Mouse (Mus musculus): ENCODE data around the gene Csnk1g1.

Gene Csnk1g1

GRCm38 (mm10) chr9:65908394-65909300 lies at the start of gene Csnk1g1, which contains the start of gene Trip4:
Gene Csnk1g1, plus strand, starts transcription at chr9:65908924.
Gene Trip4, minus strand, starts transcription at chr9:65908794.
- DNase-seq (ENCODE audit: low spot score in 2 of 2), result peak; percentile 92 to 93

GRCm38 (mm10) chr9:65859656-65860055 lies 49.1 kb upstream of the Csnk1g1 start:
- DNase-seq (ENCODE audit: low spot score in 2 of 2), result no peak

- peak; percentile 89 for DNase-seq (ENCODE audit: low spot score in 2 of 2)
Observed at GRCm38 (mm10) chr9:65884564-65885315, 24.0 kb upstream of the Csnk1g1 start.

- DNase-seq (ENCODE audit: low spot score in 2 of 2), result peak; percentile 70 to 78
Observed at GRCm38 (mm10) chr9:65890143-65890628, 18.5 kb upstream of the Csnk1g1 start, which contains the start of gene Pclaf. Gene Pclaf, plus strand, starts transcription at chr9:65890237.

- peak in 1 of 2 experiments; percentile 21 for DNase-seq (ENCODE audit: low spot score in 2 of 2)
Observed at GRCm38 (mm10) chr9:65891126-65891525, 17.6 kb upstream of the Csnk1g1 start.

GRCm38 (mm10) chr9:65896977-65897376 lies 11.7 kb upstream of the Csnk1g1 start:
- no peak for DNase-seq (ENCODE audit: low spot score in 2 of 2)

GRCm38 (mm10) chr9:65902879-65903278 lies 5.8 kb upstream of the Csnk1g1 start:
- DNase-seq (ENCODE audit: low spot score in 2 of 2), result no peak

- no peak for DNase-seq (ENCODE audit: low spot score in 2 of 2)
Observed at GRCm38 (mm10) chr9:65903419-65903818, 5.3 kb upstream of the Csnk1g1 start.

- DNase-seq (ENCODE audit: low spot score in 2 of 2), result peak; percentile 51 to 58
Observed at GRCm38 (mm10) chr9:65909301-65909801, 627 bp downstream of the Csnk1g1 start.

- no peak for DNase-seq (ENCODE audit: low spot score in 2 of 2)
Observed at GRCm38 (mm10) chr9:65909837-65910236, 1.1 kb downstream of the Csnk1g1 start.

GRCm38 (mm10) chr9:65913976-65914375 lies 5.3 kb downstream of the Csnk1g1 start:
- DNase-seq (ENCODE audit: low spot score in 2 of 2), result no peak

GRCm38 (mm10) chr9:65917015-65917414 lies 8.3 kb downstream of the Csnk1g1 start:
- no peak for DNase-seq (ENCODE audit: low spot score in 2 of 2)

GRCm38 (mm10) chr9:65928456-65928855 lies 19.7 kb downstream of the Csnk1g1 start:
- no peak for DNase-seq (ENCODE audit: low spot score in 2 of 2)

- DNase-seq (ENCODE audit: low spot score in 2 of 2), result no peak
Observed at GRCm38 (mm10) chr9:65929826-65930225, 21.1 kb downstream of the Csnk1g1 start.

GRCm38 (mm10) chr9:65937566-65937965 lies 28.8 kb downstream of the Csnk1g1 start:
- no peak for DNase-seq (ENCODE audit: low spot score in 2 of 2)

- DNase-seq (ENCODE audit: low spot score in 2 of 2), result no peak
Observed at GRCm38 (mm10) chr9:65951082-65951587, 42.4 kb downstream of the Csnk1g1 start.

- no peak for DNase-seq (ENCODE audit: low spot score in 2 of 2)
Observed at GRCm38 (mm10) chr9:65970009-65970408, 61.3 kb downstream of the Csnk1g1 start.

GRCm38 (mm10) chr9:65973206-65973605 lies 64.5 kb downstream of the Csnk1g1 start:
- no peak for DNase-seq (ENCODE audit: low spot score in 2 of 2)

GRCm38 (mm10) chr9:65975886-65976285 lies 67.2 kb downstream of the Csnk1g1 start:
- DNase-seq (ENCODE audit: low spot score in 2 of 2), result no peak

GRCm38 (mm10) chr9:65982841-65983240 lies 74.1 kb downstream of the Csnk1g1 start:
- no peak for DNase-seq (ENCODE audit: low spot score in 2 of 2)

- no peak for DNase-seq (ENCODE audit: low spot score in 2 of 2)
Observed at GRCm38 (mm10) chr9:65987021-65987420, 78.3 kb downstream of the Csnk1g1 start.
